Mouse (Mus musculus) CH12.LX (cell line): ENCODE data around the gene Ppp1r3f.

Experiments used
- BHLHE40 ChIP-seq: IDR thresholded peaks from 2 replicates; pipeline ENCODE4 v1.6.1; 2011; ENCODE audit warnings: mild to moderate bottlenecking, low read depth, low read length, improper control_type of control experiment
- CTCF ChIP-seq, 2 experiments: IDR thresholded peaks in 1 of 2; conservative IDR thresholded peaks in 1 of 2; 2 replicates each; pipeline ENCODE4 v1.5.1; 2011 to 2012; ENCODE audit warnings: low read depth in 2 of 2, low read length in 2 of 2, improper control_type of control experiment in 1 of 2, inconsistent platforms in 1 of 2, mild to moderate bottlenecking in 1 of 2, moderate library complexity in 1 of 2
- ELF1 ChIP-seq: IDR thresholded peaks from 2 replicates; pipeline ENCODE4 v1.6.1; 2014; ENCODE audit warnings: low read depth, mild to moderate bottlenecking, inconsistent platforms, low read length, improper control_type of control experiment
- EP300 ChIP-seq: IDR thresholded peaks from 2 replicates; pipeline ENCODE4 v1.6.1; 2011; ENCODE audit warnings: low read length, improper control_type of control experiment
- ETS1 ChIP-seq: conservative IDR thresholded peaks from 2 replicates; pipeline ENCODE4 v1.6.1; 2012; ENCODE audit warnings: low read depth, mild to moderate bottlenecking, inconsistent platforms, low read length, improper control_type of control experiment, moderate library complexity
- MAFK ChIP-seq: IDR thresholded peaks from 2 replicates; pipeline ENCODE4 v1.6.1; 2011; ENCODE audit warnings: low read length, improper control_type of control experiment; ENCODE audit not compliant: insufficient replicate concordance
- MAX ChIP-seq: IDR thresholded peaks from 2 replicates; pipeline ENCODE4 v1.6.1; 2011; ENCODE audit warnings: low read length, improper control_type of control experiment
- MYC ChIP-seq: IDR thresholded peaks from 2 replicates; pipeline ENCODE4 v1.6.1; 2011; ENCODE audit warnings: low read depth, mild to moderate bottlenecking, improper control_type of control experiment, low read length
- POLR2A ChIP-seq: IDR thresholded peaks from 2 replicates; pipeline ENCODE4 v1.6.1; 2011; ENCODE audit warnings: low read depth, mild to moderate bottlenecking, improper control_type of control experiment, low read length
- ZKSCAN1 ChIP-seq: IDR thresholded peaks from 2 replicates; pipeline ENCODE4 v1.6.1; 2012; ENCODE audit warnings: low read depth, inconsistent platforms, low read length, improper control_type of control experiment, borderline replicate concordance
- ZNF384 ChIP-seq: IDR thresholded peaks from 2 replicates; pipeline ENCODE4 v1.6.1; 2012; ENCODE audit warnings: low read depth, low read length, improper control_type of control experiment, inconsistent platforms

GRCm38 (mm10) chrX:7583881-7584280 lies 9.8 kb upstream of the Ppp1r3f start:
- no peak for TF ChIP-seq MAFK
- no peak for TF ChIP-seq ZNF384
- TF ChIP-seq ELF1: no peak
- no peak for TF ChIP-seq ZKSCAN1
- no peak for TF ChIP-seq CTCF (conservative IDR thresholded peaks at IDR 0.05 in 1 of 2, IDR thresholded peaks at IDR 0.05 in 1 of 2; ENCODE audit: low read depth in 2 of 2, low read length in 2 of 2)
- no peak for TF ChIP-seq POLR2A
- TF ChIP-seq MAX: no peak
- no peak for TF ChIP-seq MYC
- TF ChIP-seq BHLHE40: no peak
- TF ChIP-seq ETS1: no peak
- no peak for TF ChIP-seq EP300
